ENCODE assay signal across 8 mouse cellular contexts in genomic region chr7:109011596-109012180, GRCm38 (mm10).
DNase-seq lines count a peak whose midpoint lies in the region; ATAC-seq lines count a peak whose summit lies in the region.

No protein-coding gene starts in this region.

- peak overlapping the region; percentile 95 for H3K4me2 ChIP-seq in kidney, embryonic 14.5 days (replicated peaks; ENCODE audit: low read depth, low read length)
- H3K4me2 ChIP-seq in forebrain, embryonic 15.5 days (replicated peaks): peak overlapping the region; percentile 84
- peak overlapping the region; percentile 69 for H3K4me2 ChIP-seq in neural tube, embryonic 14.5 days (ENCODE audit: low read depth, low read length)

- 0 out of 2 replicates have a peak, but pooled peaks have one; percentile 28 for ATAC-seq in kidney, embryonic 14.5 days (ENCODE audit: low FRiP score, low TSS enrichment)
- ATAC-seq in forebrain, embryonic 15.5 days (replicated peaks): peak; percentile 78
- ATAC-seq in neural tube, embryonic 14.5 days (ENCODE audit: low read depth): peak; percentile 78

- no peak overlapping the region for H3K9ac ChIP-seq in kidney, embryonic 14.5 days (ENCODE audit: low read depth, low read length)
- peak overlapping the region; percentile 83 for H3K9ac ChIP-seq in forebrain, embryonic 15.5 days (replicated peaks)
- H3K9ac ChIP-seq in neural tube, embryonic 14.5 days (replicated peaks; ENCODE audit: low read depth, low read length): peak overlapping the region; percentile 82; the same call in 1 of the 2 replicates

- H3K4me1 ChIP-seq in kidney, embryonic 14.5 days (ENCODE audit: control insufficient read depth, insufficient read depth, low read length): no peaks in the 10 kb centered on the region
- H3K4me1 ChIP-seq in forebrain, embryonic 15.5 days: peaks cover 47% of the 10 kb centered on the region
- peaks cover 24% of the 10 kb centered on the region for H3K4me1 ChIP-seq in neural tube, embryonic 14.5 days (ENCODE audit: control insufficient read depth, insufficient read depth, low read length)

- 48% methylated on average over 8 of the region's 8 CpGs for WGBS in kidney, embryonic 14.5 days
- WGBS in forebrain, embryonic 15.5 days: 25% methylated on average over 8 of the region's 8 CpGs
- WGBS in neural tube, embryonic 14.5 days: 24% methylated on average over 8 of the region's 8 CpGs

- peaks cover 34% of the 10 kb centered on the region for H3K27me3 ChIP-seq in kidney, embryonic 14.5 days (ENCODE audit: control insufficient read depth, insufficient read depth, low read length)
- H3K27me3 ChIP-seq in forebrain, embryonic 15.5 days: 0 out of 2 replicates have a peak, but pooled peaks cover 4% of the 10 kb centered on the region
- no peaks in the 10 kb centered on the region for H3K27me3 ChIP-seq in neural tube, embryonic 14.5 days (ENCODE audit: control insufficient read depth, insufficient read depth, low read length)

- no peaks in the 10 kb centered on the region for H3K9me3 ChIP-seq in kidney, embryonic 14.5 days (ENCODE audit: control insufficient read depth, low read length)
- no peaks in the 10 kb centered on the region for H3K9me3 ChIP-seq in forebrain, embryonic 15.5 days
- no peaks in the 10 kb centered on the region for H3K9me3 ChIP-seq in neural tube, embryonic 14.5 days (ENCODE audit: control insufficient read depth, low read length)

- no peak for DNase-seq in kidney, postnatal 14 days
- peak; percentile 55 to 65 for DNase-seq in left cerebral cortex, adult 18-20 months (ENCODE audit: low spot score in 2 of 2)
- DNase-seq in urinary bladder, postnatal 14 days (ENCODE audit: low spot score): no peak
- DNase-seq in lung, postnatal 14 days: no peak
- DNase-seq in kidney, adult 18-20 months: no peak

- no peaks in the 10 kb centered on the region for H3K36me3 ChIP-seq in kidney, embryonic 14.5 days (ENCODE audit: control insufficient read depth, insufficient read depth, low read length)
- no peaks in the 10 kb centered on the region for H3K36me3 ChIP-seq in forebrain, embryonic 15.5 days
- no peaks in the 10 kb centered on the region for H3K36me3 ChIP-seq in neural tube, embryonic 14.5 days (ENCODE audit: control insufficient read depth, insufficient read depth, low read length)

- H3K4me3 ChIP-seq in kidney, embryonic 14.5 days (ENCODE audit: low read length): peak overlapping the region; percentile 65; the same call in 1 of the 2 replicates
- peak overlapping the region; percentile 82 for H3K4me3 ChIP-seq in forebrain, embryonic 15.5 days
- peak overlapping the region; percentile 69 for H3K4me3 ChIP-seq in neural tube, embryonic 14.5 days (ENCODE audit: low read depth, low read length)

- H3K27ac ChIP-seq in kidney, embryonic 14.5 days (ENCODE audit: low read depth, low read length): no peak overlapping the region
- peak overlapping the region; percentile 79 for H3K27ac ChIP-seq in forebrain, embryonic 15.5 days (replicated peaks)
- peak overlapping the region; percentile 85 for H3K27ac ChIP-seq in neural tube, embryonic 14.5 days (ENCODE audit: low read depth, low read length)

Comparison
In these comparisons a context has a peak if more than half of its experiments do, and no peak if none do; other contexts are left out.
1. ATAC-seq: peak in every context shown above with its lines; median percentile 78 in forebrain, embryonic 15.5 days; 78 in neural tube, embryonic 14.5 days; 28 in kidney, embryonic 14.5 days.
2. DNase-seq: peak in left cerebral cortex, adult 18-20 months (2 of 2); none in kidney, postnatal 14 days (single experiment), urinary bladder, postnatal 14 days (single experiment), lung, postnatal 14 days (single experiment) and kidney, adult 18-20 months (single experiment).
3. Peak in every context shown above with its lines, with median percentiles within 50 percentile points of each other: H3K4me2 ChIP-seq and H3K4me3 ChIP-seq.